In genomic region chr11:93251766-93252165, GRCm38 (mm10) we compare ENCODE assay signal across 9 mouse cellular contexts.
"Had no signal": no experiment of that assay in that cellular context is flagged by ENCODE, and none has a peak within 500 bp of the region (broad histone marks: within the 10 kb centered on the region; RNA-seq: fewer than 3 reads in every experiment).

No protein-coding gene starts in this region.

- ATAC-seq: lung, postnatal 0 days; midbrain, embryonic 13.5 days; midbrain, embryonic 15.5 days had no signal

- DNase-seq: lung, adult 2 months; lung, postnatal 14 days; lung, postnatal 36 days; right cerebral cortex, postnatal 14 days; thymus, postnatal 14 days; thymus, postnatal 36 days had no signal
